Mouse (Mus musculus): ENCODE data around the gene Klk1b11. TPM values are rescaled to one million over a fixed set of nuclear protein-coding genes. Genes with fewer than 3 reads are reported as not detected.

The Klk1b11 gene
- total and polyA plus RNA-seq, 3 experiments = not detected

GRCm38 (mm10) chr7:43952703-43953102 is 43.0 kb upstream of the Klk1b11 start:
- no peak overlapping the region for H3K9ac ChIP-seq (ENCODE audit: insufficient read depth, low read depth)
- H3K27ac ChIP-seq (ENCODE audit: insufficient read depth, low read depth) = no peak overlapping the region
- no peaks in the 10 kb centered on the region for H3K36me3 ChIP-seq (replicated peaks in 1 of 2; ENCODE audit: control insufficient read depth in 1 of 2, insufficient read depth in 1 of 2, low read length in 1 of 2)
- DNase-seq (ENCODE audit: extremely low read depth) = no peak
- H3K79me2 ChIP-seq (replicated peaks; ENCODE audit: control insufficient read depth, extremely low read depth, insufficient read depth, poor library complexity, severe bottlenecking) = no peaks in the 10 kb centered on the region
- no peaks in the 10 kb centered on the region for H3K9me3 ChIP-seq (replicated peaks; ENCODE audit: low read length)
- H3K4me3 ChIP-seq (replicated peaks in 1 of 3; ENCODE audit: low read depth in 2 of 3, low read length in 2 of 3, poor library complexity in 1 of 3) = no peak overlapping the region
- peaks cover 13 to 24% of the 10 kb centered on the region in 2 experiments for H3K4me1 ChIP-seq (ENCODE audit: control insufficient read depth in 1 of 2, insufficient read depth in 2 of 2)
- dilution Hi-C loops (cut with MboI; ENCODE audit: extremely low pct_ligation_motif_present, extremely low pct_unique_long_range_greater_than_20kb, low sequenced_read_pairs) (no loop called here), in situ Hi-C loops (cut with MboI; ENCODE audit: low pct_ligation_motif_present, low pct_unique_long_range_greater_than_20kb, low sequenced_read_pairs) (no loop called here)
- no peak overlapping the region for H3K4me2 ChIP-seq (ENCODE audit: insufficient read depth, low read depth, poor library complexity, severe bottlenecking)
- no peaks in the 10 kb centered on the region for H3K27me3 ChIP-seq (replicated peaks)
- TF ChIP-seq CHD2 (IDR thresholded peaks at IDR 0.05; ENCODE audit: low read length) (no peak), MAFK (IDR thresholded peaks at IDR 0.05; ENCODE audit: insufficient replicate concordance, low read length) (no peak), ELF1 (IDR thresholded peaks at IDR 0.05; ENCODE audit: low read depth, low read length) (no peak), MEF2A (IDR thresholded peaks at IDR 0.05; ENCODE audit: borderline replicate concordance, low read depth, low read length) (no peak), TCF12 (IDR thresholded peaks at IDR 0.05; ENCODE audit: low read depth, low read length) (no peak), RAD21 (IDR thresholded peaks at IDR 0.05; ENCODE audit: low read depth, low read length) (no peak), RCOR1 (conservative IDR thresholded peaks at IDR 0.05; ENCODE audit: low read depth, low read length) (no peak), MAZ (IDR thresholded peaks at IDR 0.05; ENCODE audit: low read depth, low read length) (no peak), USF1 (IDR thresholded peaks at IDR 0.05; ENCODE audit: low read depth, low read length) (no peak), NRF1 (IDR thresholded peaks at IDR 0.05; ENCODE audit: low read depth, low read length) (no peak), E2F4 (IDR thresholded peaks at IDR 0.05; ENCODE audit: insufficient replicate concordance, low read depth, low read length) (no peak), POLR2A (IDR thresholded peaks at IDR 0.05; ENCODE audit: low read depth, low read length) (no peak), NELFE (IDR thresholded peaks at IDR 0.05; ENCODE audit: low read depth, low read length) (no peak), PAX5 (IDR thresholded peaks at IDR 0.05; ENCODE audit: low read length) (no peak), CTCF (conservative IDR thresholded peaks at IDR 0.05 in 1 of 2, IDR thresholded peaks at IDR 0.05 in 1 of 2; ENCODE audit: low read depth in 2 of 2, low read length in 2 of 2) (no peak), POLR2AphosphoS2 (IDR thresholded peaks at IDR 0.05; ENCODE audit: low read depth, low read length) (no peak), HCFC1 (IDR thresholded peaks at IDR 0.05; ENCODE audit: low read depth, low read length) (no peak), TBP (conservative IDR thresholded peaks at IDR 0.05; ENCODE audit: low read depth, low read length) (no peak), BHLHE40 (IDR thresholded peaks at IDR 0.05; ENCODE audit: low read depth, low read length) (no peak)

DNA sequence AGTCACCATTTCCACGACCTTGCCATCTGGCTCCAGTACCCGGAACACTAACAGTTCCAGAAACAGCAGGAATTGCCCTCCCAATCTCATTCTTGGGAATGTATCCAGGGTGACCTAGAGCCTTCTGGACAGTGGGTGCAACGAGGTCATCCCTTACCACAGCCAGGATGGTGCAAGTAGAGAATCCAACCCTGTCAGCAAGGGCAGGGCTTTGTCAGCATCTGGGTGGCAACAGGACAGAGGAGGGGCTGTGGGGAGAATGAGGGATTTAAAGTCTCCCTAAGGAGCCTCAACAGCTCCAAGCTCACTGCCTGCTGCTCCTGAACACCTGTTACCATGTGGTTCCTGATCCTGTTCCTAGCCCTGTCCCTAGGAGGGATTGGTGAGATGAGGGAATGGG is 29.2 kb upstream of the Klk1b11 start, which contains the start of gene Klk1b1:
TSS of gene Klk1b1 (plus strand) at position 301 of the 400 bp plus-strand sequence.
- no peaks in the 10 kb centered on the region for H3K27me3 ChIP-seq (replicated peaks)
- H3K9ac ChIP-seq (ENCODE audit: insufficient read depth, low read depth) = no peak within 1 kb of the TSS
- dilution Hi-C loops (cut with MboI; ENCODE audit: extremely low pct_ligation_motif_present, extremely low pct_unique_long_range_greater_than_20kb, low sequenced_read_pairs) (no loop called here), in situ Hi-C loops (cut with MboI; ENCODE audit: low pct_ligation_motif_present, low pct_unique_long_range_greater_than_20kb, low sequenced_read_pairs) (no loop called here)
- no peak within 1 kb of the TSS for H3K4me3 ChIP-seq (replicated peaks in 1 of 3; ENCODE audit: low read depth in 2 of 3, low read length in 2 of 3, poor library complexity in 1 of 3)
- DNase-seq (ENCODE audit: extremely low read depth) = no peak
- H3K4me2 ChIP-seq (ENCODE audit: insufficient read depth, low read depth, poor library complexity, severe bottlenecking) = no peak within 1 kb of the TSS
- H3K27ac ChIP-seq (ENCODE audit: insufficient read depth, low read depth) = no peak within 1 kb of the TSS
- H3K9me3 ChIP-seq (replicated peaks; ENCODE audit: low read length) = no peaks in the 10 kb centered on the region
- no peaks in the 10 kb centered on the region for H3K79me2 ChIP-seq (replicated peaks; ENCODE audit: control insufficient read depth, extremely low read depth, insufficient read depth, poor library complexity, severe bottlenecking)
- no peaks in the 10 kb centered on the region for H3K36me3 ChIP-seq (replicated peaks in 1 of 2; ENCODE audit: control insufficient read depth in 1 of 2, insufficient read depth in 1 of 2, low read length in 1 of 2)
- peaks cover 24 to 66% of the 10 kb centered on the region in 2 experiments for H3K4me1 ChIP-seq (ENCODE audit: control insufficient read depth in 1 of 2, insufficient read depth in 2 of 2)
- TF ChIP-seq USF2 (conservative IDR thresholded peaks at IDR 0.05; ENCODE audit: low read depth, low read length) = no peak
- TF ChIP-seq RAD21 (IDR thresholded peaks at IDR 0.05; ENCODE audit: low read depth, low read length) = no peak
- no peak for TF ChIP-seq ZNF384 (IDR thresholded peaks at IDR 0.05; ENCODE audit: low read depth, low read length)
- TF ChIP-seq MYC (IDR thresholded peaks at IDR 0.05; ENCODE audit: low read depth, low read length) = no peak
- no peak for TF ChIP-seq CHD2 (IDR thresholded peaks at IDR 0.05; ENCODE audit: low read length)
- TF ChIP-seq SIN3A (IDR thresholded peaks at IDR 0.05; ENCODE audit: low read length) = no peak
- no peak for TF ChIP-seq MEF2A (IDR thresholded peaks at IDR 0.05; ENCODE audit: borderline replicate concordance, low read depth, low read length)
- no peak for TF ChIP-seq ZKSCAN1 (IDR thresholded peaks at IDR 0.05; ENCODE audit: borderline replicate concordance, low read depth, low read length)
- TF ChIP-seq BHLHE40 (IDR thresholded peaks at IDR 0.05; ENCODE audit: low read depth, low read length) = no peak
- TF ChIP-seq JUN (IDR thresholded peaks at IDR 0.05; ENCODE audit: insufficient read depth, low read depth, low read length) = no peak
- TF ChIP-seq NELFE (IDR thresholded peaks at IDR 0.05; ENCODE audit: low read depth, low read length) = no peak
- no peak for TF ChIP-seq MAZ (IDR thresholded peaks at IDR 0.05; ENCODE audit: low read depth, low read length)
